Mouse (Mus musculus) stomach, embryonic 15.5 days (tissue): ENCODE results near the gene Ngef. TPM values are rescaled to one million over a fixed set of nuclear protein-coding genes. Genes with fewer than 3 reads are reported as not detected.
"Not testable (repeated sequence)": the region's sequence is repeated elsewhere in the genome, so short reads cannot be mapped to it uniquely, and the experiment has no call there.

Source experiments
- ATAC-seq: fragments of 200-750 bp; cut with Nextera tagmentation; 2 replicates; pipeline ENCODE4 v1.8.0; 2017; ENCODE audit warnings: low read depth, moderate number of reproducible peaks, moderate TSS enrichment; ENCODE audit not compliant: insufficient read depth, low FRiP score
- H3K27ac ChIP-seq: fragments of 300-500 bp; sonication (generic); 2 replicates; pipeline ENCODE4 v1.5.1; 2015; ENCODE audit warnings: mild to moderate bottlenecking, inconsistent platforms
- H3K27me3 ChIP-seq: fragments of 300-500 bp; sonication (generic); replicated peaks from 2 replicates; pipeline ENCODE4 v1.6.1; 2015; ENCODE audit warnings: inconsistent platforms
- H3K36me3 ChIP-seq: fragments of 300-500 bp; sonication (generic); 2 replicates; pipeline ENCODE4 v1.6.1; 2015; ENCODE audit warnings: inconsistent platforms
- H3K4me1 ChIP-seq: fragments of 300-500 bp; sonication (generic); 2 replicates; pipeline ENCODE4 v1.6.1; 2015; ENCODE audit warnings: inconsistent platforms
- H3K4me2 ChIP-seq: fragments of 300-500 bp; sonication (generic); 2 replicates; pipeline ENCODE4 v1.6.1; 2015; ENCODE audit warnings: mild to moderate bottlenecking, inconsistent platforms
- H3K4me3 ChIP-seq: fragments of 300-500 bp; sonication (generic); replicated peaks from 2 replicates; pipeline ENCODE4 v1.5.1; 2015; ENCODE audit warnings: inconsistent platforms
- H3K9ac ChIP-seq: fragments of 300-500 bp; sonication (generic); 2 replicates; pipeline ENCODE4 v1.6.1; 2015; ENCODE audit warnings: inconsistent platforms
- H3K9me3 ChIP-seq: fragments of 300-500 bp; sonication (generic); 2 replicates; pipeline ENCODE4 v1.6.1; 2016; ENCODE audit warnings: inconsistent platforms
- WGBS: fragments of 180-500 bp; shearing (Covaris S2); methylation state at CpG from one replicate; pipeline ENCODE4 v1.1.7; 2015; 5-methylcytosine and 5-hydroxymethylcytosine counted together
- polyA plus RNA-seq: library from polyadenylated mRNA; unstranded; fragments of >200 nt; fragmentation: Nextera tagmentation; extraction: Ambion mirVana; gene quantifications from 2 replicates; pipeline ENCODE4 v1.2.1, GENCODE M21; 2015

Gene Ngef
- polyA plus RNA-seq, 1 experiment from 2014 or later, result 12.2 TPM

DNA sequence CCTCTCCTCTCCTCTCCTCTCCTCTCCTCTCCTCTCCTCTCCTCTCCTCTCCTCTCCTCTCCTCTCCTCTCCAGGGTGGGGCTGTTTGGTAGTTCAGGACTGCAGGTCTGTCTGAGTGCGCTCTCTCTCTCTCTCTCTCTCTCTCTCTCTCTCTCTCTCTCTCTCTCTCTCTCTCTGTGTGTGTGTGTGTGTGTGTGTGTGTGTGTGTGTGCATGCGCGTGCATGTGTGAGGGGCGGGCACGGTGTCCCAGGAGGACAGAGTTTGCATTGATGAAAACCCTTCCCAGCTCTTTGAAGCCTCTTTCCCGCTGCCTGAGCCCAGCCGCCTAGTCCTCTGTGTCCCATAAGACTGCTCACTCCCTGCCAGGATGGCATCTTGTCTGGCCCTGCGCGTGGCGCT, 103.7 kb downstream of the Ngef start, which contains the start of gene Snorc:
TSS of gene Snorc (plus strand) at position 301 of the 400 bp plus-strand sequence.
- ATAC-seq, H3K27ac ChIP-seq, H3K4me3 ChIP-seq, H3K36me3 ChIP-seq, H3K9ac ChIP-seq, H3K4me2 ChIP-seq, H3K4me1 ChIP-seq, H3K9me3 ChIP-seq: not testable (repeated sequence)
- WGBS, result 37% methylated on average over 7 of the region's 10 CpGs
- peaks cover 11% of the 10 kb centered on the region for H3K27me3 ChIP-seq

GRCm38 (mm10) chr1:87468321-87468720, 105.3 kb downstream of the Ngef start:
- Histone ChIP-seq H3K27me3 (no peaks in the 10 kb centered on the region), H3K4me2 (no peak overlapping the region), H3K4me3 (no peak overlapping the region), H3K9me3 (no peaks in the 10 kb centered on the region), H3K36me3 (no peaks in the 10 kb centered on the region), H3K27ac (no peak overlapping the region), H3K9ac (no peak overlapping the region), H3K4me1 (no peaks in the 10 kb centered on the region)
- ATAC-seq, result no peak
- 66% methylated on average over 6 of the region's 6 CpGs for WGBS

DNA sequence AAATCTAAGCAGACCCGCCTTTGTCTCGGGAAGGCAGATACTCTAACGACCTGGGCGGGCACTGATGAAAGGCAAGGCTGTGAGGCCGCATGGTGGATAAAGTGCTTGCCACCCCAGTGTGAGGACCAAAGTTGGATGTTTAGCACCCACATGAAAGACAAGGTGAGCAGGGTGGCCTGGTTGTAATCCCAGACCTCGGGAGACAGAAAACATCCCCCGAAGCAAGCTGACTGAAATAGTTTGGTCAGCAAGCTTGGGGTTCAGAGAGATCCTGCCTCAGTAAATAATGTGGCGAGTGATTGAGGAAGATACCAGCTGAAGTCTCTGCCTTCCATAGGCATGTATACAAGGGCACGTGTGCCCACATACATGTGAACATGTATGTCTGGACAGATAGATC, 106.2 kb downstream of the Ngef start:
- Histone ChIP-seq H3K27me3 (no peaks in the 10 kb centered on the region), H3K4me3 (no peak overlapping the region), H3K4me1 (no peaks in the 10 kb centered on the region), H3K4me2 (no peak overlapping the region), H3K9me3 (no peaks in the 10 kb centered on the region), H3K27ac (no peak overlapping the region), H3K9ac (no peak overlapping the region), H3K36me3 (no peaks in the 10 kb centered on the region)
- 66% methylated on average over 9 of the region's 9 CpGs for WGBS
- ATAC-seq, result no peak

- 83% methylated on average over 6 of the region's 7 CpGs for WGBS
Measured at GRCm38 (mm10) chr1:87459856-87460255, 113.8 kb downstream of the Ngef start.

DNA sequence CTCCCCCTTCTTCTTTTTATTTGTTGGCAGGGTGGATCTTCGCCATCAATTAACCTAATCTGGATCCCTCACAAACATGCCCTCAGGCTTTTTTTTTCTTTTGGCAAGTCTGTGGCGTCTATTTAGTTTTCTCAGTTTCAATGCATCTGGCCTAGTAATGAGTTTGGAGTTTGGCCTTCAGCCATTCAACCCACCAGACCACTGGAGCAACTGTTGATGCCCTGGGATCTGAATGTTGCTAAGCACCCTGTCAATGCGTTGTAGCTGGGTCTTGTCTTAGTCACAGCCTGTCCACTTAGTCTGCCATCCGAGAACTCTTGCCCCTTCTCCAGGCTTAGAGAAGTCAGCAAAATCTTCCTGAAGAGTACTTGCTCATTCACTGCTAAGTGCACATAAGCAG, 115.6 kb downstream of the Ngef start:
- no peak overlapping the region for H3K4me3 ChIP-seq
- H3K9ac ChIP-seq, result no peak overlapping the region
- H3K27ac ChIP-seq, result no peak overlapping the region
- H3K36me3 ChIP-seq, result no peaks in the 10 kb centered on the region
- no peaks in the 10 kb centered on the region for H3K4me1 ChIP-seq
- no peak overlapping the region for H3K4me2 ChIP-seq
- ATAC-seq, result no peak
- H3K9me3 ChIP-seq, result no peaks in the 10 kb centered on the region
- WGBS, result 78% methylated on average over 4 of the region's 4 CpGs
- H3K27me3 ChIP-seq, result no peaks in the 10 kb centered on the region

More at GRCm38 (mm10) chr1:87459856-87460255, 113.8 kb downstream of the Ngef start:
- not testable (repeated sequence) for H3K9ac ChIP-seq, ATAC-seq, H3K27ac ChIP-seq, H3K9me3 ChIP-seq, H3K4me3 ChIP-seq, H3K4me2 ChIP-seq, H3K27me3 ChIP-seq, H3K36me3 ChIP-seq, H3K4me1 ChIP-seq

GRCm38 (mm10) chr1:87456425-87456824, 117.2 kb downstream of the Ngef start:
- no peaks in the 10 kb centered on the region for H3K27me3 ChIP-seq
- H3K27ac ChIP-seq, result no peak overlapping the region
- H3K36me3 ChIP-seq, result no peaks in the 10 kb centered on the region
- no peaks in the 10 kb centered on the region for H3K9me3 ChIP-seq
- no peak overlapping the region for H3K4me3 ChIP-seq
- no peak for ATAC-seq
- no peak overlapping the region for H3K9ac ChIP-seq
- H3K4me1 ChIP-seq, result no peaks in the 10 kb centered on the region
- 95% methylated on average over 1 of the region's 1 CpGs for WGBS
- no peak overlapping the region for H3K4me2 ChIP-seq

GRCm38 (mm10) chr1:87449432-87449831, 124.2 kb downstream of the Ngef start:
- Histone ChIP-seq H3K27ac (no peak overlapping the region), H3K9ac (no peak overlapping the region), H3K9me3 (no peaks in the 10 kb centered on the region), H3K27me3 (no peaks in the 10 kb centered on the region), H3K4me2 (no peak overlapping the region), H3K36me3 (peaks cover 30% of the 10 kb centered on the region), H3K4me3 (no peak overlapping the region), H3K4me1 (no peaks in the 10 kb centered on the region)
- 77% methylated on average over 4 of the region's 4 CpGs for WGBS
- ATAC-seq, result no peak

GRCm38 (mm10) chr1:87447183-87448104, 126.2 kb downstream of the Ngef start:
- H3K27ac ChIP-seq, result no peak overlapping the region
- H3K9ac ChIP-seq, result no peak overlapping the region
- H3K9me3 ChIP-seq, result no peaks in the 10 kb centered on the region
- 39% methylated on average over 5 of the region's 5 CpGs for WGBS
- no peak for ATAC-seq
- H3K4me3 ChIP-seq, result no peak overlapping the region
- H3K27me3 ChIP-seq, result no peaks in the 10 kb centered on the region
- H3K4me2 ChIP-seq, result no peak overlapping the region
- peaks cover 40% of the 10 kb centered on the region for H3K36me3 ChIP-seq
- H3K4me1 ChIP-seq, result no peaks in the 10 kb centered on the region

DNA sequence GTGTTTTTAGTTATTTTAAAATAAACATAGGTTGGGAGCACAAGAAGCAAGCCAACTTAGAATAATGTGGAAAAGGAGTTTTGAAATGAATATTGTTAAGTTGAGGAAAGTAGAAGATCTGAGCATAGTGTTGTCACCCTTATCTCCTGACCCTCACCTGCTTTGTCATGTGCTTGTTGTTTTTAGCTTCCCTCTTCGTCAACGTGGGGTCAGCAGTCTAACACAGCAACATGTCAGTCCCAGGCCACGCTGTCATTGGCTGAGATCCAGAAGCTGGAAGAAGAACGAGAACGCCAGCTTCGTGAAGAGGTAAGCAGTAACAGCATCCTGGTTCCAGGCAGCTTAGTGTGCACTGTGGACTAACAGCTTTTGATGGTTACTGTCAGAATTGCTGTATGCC, 137.1 kb downstream of the Ngef start:
- H3K4me2 ChIP-seq, result no peak overlapping the region
- peaks cover 36% of the 10 kb centered on the region for H3K36me3 ChIP-seq
- H3K9ac ChIP-seq, result no peak overlapping the region
- no peak overlapping the region for H3K27ac ChIP-seq
- no peak for ATAC-seq
- 70% methylated on average over 6 of the region's 6 CpGs for WGBS
- no peaks in the 10 kb centered on the region for H3K4me1 ChIP-seq
- no peaks in the 10 kb centered on the region for H3K27me3 ChIP-seq
- no peaks in the 10 kb centered on the region for H3K9me3 ChIP-seq
- no peak overlapping the region for H3K4me3 ChIP-seq

DNA sequence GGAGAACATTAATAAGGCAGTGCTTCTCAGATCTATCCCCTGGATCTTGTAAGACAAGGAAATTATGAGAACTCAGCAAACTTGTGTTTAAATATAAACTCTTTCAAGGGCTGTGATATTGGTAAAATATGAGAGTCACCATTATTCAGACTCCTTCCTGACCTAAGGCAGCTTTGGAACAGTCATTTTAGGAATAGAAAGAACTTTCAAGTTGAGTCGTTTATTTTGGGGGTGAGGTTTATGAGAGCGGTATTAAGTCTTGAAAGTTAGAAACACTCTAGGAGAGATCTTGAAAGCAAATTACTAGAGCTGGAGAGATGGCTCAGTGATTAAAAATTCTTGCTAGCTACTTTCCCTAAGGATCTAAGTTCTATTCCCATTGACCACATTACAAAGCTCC, 138.5 kb downstream of the Ngef start:
- Histone ChIP-seq H3K9ac (no peak overlapping the region), H3K4me3 (no peak overlapping the region), H3K4me2 (no peak overlapping the region), H3K27ac (no peak overlapping the region), H3K36me3 (peaks cover 34% of the 10 kb centered on the region), H3K27me3 (no peaks in the 10 kb centered on the region), H3K9me3 (no peaks in the 10 kb centered on the region), H3K4me1 (no peaks in the 10 kb centered on the region)
- ATAC-seq, result no peak
- 85% methylated on average over 2 of the region's 2 CpGs for WGBS
